Mouse (Mus musculus) heart, adult 11 months (tissue): ENCODE measurements at regions not wholly inside any gene's neighbourhood (a gene's known extent, or its start where the extent isn't known, plus 50 kb on each side); places are given as distances from the start of the nearest gene placed in this dataset.

Source experiments
- DNase-seq: peaks from one replicate; pipeline ENCODE4 v3.0.0; 2022

GRCm38 (mm10) chr8:90046779-90047178, 301.4 kb downstream of the Tox3 start:
- no peak for DNase-seq

- DNase-seq, result no peak
Observed at GRCm38 (mm10) chr8:90036436-90036835, 311.7 kb downstream of the Tox3 start.

DNA sequence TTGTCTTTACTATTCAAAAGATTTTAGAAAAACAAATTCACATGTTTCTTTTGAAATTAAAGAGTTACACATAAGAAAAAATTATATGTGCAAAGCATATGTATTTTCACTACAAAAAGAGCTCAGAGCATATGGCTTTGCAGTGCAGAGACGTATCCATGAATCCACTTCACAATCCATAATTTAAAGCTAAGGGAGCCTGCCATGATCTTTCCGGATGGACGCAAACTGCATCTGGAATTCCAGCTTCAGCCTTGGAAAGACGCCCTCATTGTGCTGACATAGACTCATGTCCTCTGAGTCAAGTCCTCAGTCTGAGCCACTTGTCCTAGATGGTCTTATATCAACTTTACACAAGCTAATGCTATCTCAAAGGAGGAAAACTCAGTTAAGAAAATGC, 315.6 kb downstream of the Tox3 start:
- DNase-seq, result no peak

- DNase-seq, result no peak
Observed at GRCm38 (mm10) chr8:90031220-90031619, 316.9 kb downstream of the Tox3 start.

DNA sequence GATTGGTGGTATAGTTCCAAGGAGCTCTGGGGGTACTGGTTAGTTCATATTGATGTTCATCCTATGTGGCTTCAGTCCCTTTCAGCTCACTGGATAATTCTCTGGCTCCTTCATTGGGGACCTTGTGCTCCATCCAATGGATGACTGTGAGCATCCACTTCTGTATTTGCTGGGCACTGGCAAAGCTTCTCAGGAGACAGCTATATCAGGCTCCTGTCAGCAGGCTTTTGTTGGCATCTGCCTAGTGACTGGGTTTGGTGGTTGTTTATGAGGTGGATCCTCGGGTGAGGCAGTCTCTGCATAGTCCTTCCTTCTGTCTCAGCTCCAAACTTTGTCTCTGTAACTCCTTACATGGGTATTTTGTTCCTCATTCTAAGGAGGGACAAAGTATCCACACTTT, 330.2 kb downstream of the Tox3 start:
- peak; percentile 90 for DNase-seq

GRCm38 (mm10) chr8:90013755-90014154, 334.4 kb downstream of the Tox3 start:
- DNase-seq, result peak; percentile 89

- peak; percentile 85 for DNase-seq
Observed at GRCm38 (mm10) chr8:90011682-90012409, 336.3 kb downstream of the Tox3 start.

- DNase-seq, result peak; percentile 33
Observed at GRCm38 (mm10) chr8:90009431-90009830, 338.7 kb downstream of the Tox3 start.

DNA sequence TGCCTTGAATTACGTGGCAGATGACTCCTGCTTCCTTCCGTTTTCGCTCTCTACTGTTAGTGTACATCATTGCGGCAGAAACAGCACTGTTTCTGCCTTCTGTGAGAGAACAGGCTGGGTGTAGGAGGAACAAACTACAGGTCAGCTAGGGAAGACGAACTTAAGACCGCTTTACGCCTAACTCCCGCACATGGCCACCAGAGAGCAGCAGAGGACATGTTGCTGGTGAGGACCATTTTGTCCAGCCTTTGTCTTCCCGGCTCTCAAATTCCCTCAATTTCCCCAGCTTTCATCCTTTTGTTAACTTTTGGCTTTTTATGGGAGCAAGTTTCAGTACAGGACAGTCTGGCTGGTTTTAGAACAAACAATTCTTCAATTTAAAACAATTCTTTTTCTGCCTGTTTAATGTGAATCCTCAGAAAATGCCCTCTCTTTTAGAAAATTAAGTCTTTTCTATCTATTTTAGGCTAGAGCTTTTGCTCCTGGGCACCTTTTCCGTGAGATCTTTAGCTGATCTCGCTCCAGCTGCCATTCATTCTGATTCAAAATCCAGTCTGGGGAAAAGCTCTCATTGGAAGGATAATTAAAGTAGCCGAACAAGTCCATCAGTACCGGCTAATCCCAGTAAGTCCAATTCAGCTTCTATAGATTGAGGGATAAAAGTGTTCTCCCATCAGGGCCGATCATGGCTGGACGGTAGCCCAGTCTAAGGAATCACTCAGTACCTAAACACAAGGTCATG, 347.1 kb downstream of the Tox3 start:
- DNase-seq, result peak; percentile 90

- DNase-seq, result peak; percentile 96
Observed at GRCm38 (mm10) chr8:89993743-89994142, 354.4 kb downstream of the Tox3 start.

DNA sequence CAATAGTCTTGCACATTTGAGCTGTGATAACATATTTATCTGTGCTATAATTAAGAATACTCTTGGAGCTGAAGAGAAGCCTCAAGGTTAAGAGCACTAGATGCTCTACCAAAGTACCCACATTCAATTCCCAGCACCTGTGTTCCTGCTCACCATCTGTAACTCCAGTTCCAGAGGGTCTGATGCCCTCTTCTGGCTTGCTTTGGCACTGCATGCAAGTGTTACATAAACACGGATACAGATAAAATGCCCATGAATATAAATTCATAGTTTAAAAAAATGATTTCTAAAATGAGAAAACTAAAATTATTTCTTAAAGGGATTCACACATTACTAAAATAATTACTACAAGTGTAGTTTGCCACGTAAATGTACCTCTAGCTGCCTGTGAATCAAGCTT, 364.3 kb downstream of the Tox3 start:
- DNase-seq, result peak; percentile 23

DNA sequence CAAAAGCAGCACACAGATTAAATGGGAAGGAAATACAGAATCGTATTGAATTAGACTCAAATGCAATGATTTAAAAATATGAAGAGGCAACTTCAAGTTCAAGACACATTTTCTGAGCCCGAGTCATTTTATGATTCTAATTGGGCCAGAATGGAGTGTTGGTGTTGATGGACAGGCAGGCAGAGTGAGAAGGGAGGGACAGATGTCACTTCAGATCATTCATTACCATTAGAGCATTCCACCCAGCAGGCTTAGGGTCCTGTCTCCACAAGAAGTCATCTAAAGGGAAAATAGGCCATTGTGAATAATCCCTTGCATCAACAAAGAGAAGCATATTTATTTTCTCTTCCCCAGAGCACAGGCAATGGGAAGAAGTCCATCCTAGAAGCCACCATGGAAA, 365.6 kb downstream of the Tox3 start:
- DNase-seq, result peak; percentile 67

DNA sequence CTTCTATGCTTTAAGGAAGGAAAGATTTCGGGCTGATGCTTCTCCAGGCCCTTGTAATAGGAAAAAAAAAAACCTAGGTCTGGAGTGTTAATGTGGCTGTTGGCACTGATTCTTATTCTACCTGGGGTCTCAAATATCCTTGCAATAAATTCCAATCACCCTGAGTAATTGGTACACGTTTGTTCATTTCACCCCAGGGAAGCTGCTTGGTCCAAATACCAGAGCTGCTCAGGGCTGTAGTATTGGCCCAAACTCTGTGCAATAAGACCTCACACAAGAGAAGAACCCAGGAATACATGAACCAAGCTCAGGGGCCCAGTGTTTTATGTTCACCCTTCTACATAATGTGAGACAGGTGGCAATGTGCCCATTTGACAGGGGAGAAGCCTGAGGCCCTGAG, 366.8 kb downstream of the Tox3 start:
- DNase-seq, result no peak

DNA sequence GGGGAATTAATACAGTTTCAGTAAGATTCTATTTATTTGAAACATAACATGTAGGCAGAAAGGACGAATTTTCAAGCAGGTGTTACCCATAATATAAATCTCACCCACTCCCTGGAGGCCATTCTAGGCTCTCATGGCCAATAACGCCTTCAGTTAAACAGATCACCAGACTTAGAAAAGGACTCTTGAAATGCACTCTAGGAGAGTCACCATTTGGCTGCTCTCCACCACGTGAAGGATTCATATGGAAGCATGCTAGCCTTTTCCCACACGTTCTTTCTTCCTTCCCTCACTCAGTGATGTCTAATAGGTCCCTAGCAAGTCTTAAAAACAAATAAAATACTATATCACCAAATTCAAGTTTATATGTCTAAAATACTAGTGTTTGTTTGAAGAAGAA, 367.7 kb downstream of the Tox3 start:
- DNase-seq, result no peak

GRCm38 (mm10) chr8:89962799-89963198, 385.3 kb downstream of the Tox3 start:
- DNase-seq, result no peak

- no peak for DNase-seq
Observed at GRCm38 (mm10) chr8:89957486-89957885, 390.7 kb downstream of the Tox3 start.

DNA sequence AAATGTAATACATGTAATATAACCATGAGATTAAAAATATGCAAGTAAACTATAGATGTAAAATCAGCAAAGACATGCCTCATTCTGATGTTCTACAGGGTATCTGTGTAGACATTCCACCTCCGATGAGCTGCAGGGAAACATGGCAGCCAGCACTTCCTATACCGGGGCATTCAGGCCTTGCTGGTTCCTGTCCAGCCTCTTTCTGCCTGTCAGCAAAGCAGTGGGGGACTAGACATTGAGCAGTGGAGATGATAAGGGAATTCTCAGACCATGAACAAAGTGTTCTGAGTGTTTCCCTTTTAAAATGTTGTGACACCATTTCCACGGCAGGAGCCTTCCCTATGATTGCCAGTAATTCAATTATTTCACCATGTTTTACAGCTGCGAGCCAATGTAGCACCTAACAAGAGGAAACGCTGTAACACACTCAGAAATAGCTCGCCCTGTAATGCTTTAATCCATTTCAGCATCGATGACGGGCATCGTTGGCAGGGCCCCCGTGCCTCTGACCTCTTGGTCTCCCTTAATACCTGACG, 391.6 kb downstream of the Tox3 start:
- DNase-seq, result no peak

DNA sequence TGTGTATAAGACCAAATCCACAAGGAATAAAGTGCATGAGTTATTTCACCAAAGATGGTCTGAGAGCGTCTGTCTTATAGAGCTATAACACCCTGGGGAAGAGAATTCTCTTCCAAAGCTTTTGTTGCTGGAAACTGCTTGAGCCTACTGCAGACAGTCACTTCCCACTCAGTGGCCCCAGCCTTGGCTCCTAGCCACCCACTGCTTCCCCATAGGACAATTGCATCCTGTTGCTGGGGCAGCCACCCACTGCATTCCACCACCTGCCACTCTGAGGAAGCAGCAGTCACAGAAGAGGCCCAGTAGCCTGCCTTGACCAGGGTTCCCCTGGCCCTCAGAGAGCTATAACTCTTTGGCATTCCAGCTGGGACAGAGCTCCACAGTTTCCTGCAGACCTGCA, 409.3 kb downstream of the Tox3 start:
- no peak for DNase-seq

DNA sequence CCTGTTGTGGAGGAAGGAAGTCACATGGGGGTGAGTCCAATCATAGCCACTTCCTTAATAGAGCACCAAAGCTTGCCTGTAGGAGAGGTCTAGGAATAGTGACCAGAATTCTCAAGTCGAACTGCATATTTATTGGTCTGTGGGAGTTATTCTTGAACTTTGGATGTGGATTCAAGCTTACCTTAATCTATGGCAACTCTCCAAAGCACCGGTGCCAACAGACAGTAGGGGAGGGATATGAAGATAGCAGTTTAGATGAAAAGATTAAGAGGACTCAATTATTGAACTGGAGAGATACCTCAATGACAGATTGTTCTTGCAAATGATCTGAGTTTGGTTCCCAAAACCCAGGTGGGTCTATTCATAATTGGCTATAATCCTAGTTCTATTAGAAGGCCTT, 413.6 kb downstream of the Tox3 start:
- DNase-seq, result no peak

DNA sequence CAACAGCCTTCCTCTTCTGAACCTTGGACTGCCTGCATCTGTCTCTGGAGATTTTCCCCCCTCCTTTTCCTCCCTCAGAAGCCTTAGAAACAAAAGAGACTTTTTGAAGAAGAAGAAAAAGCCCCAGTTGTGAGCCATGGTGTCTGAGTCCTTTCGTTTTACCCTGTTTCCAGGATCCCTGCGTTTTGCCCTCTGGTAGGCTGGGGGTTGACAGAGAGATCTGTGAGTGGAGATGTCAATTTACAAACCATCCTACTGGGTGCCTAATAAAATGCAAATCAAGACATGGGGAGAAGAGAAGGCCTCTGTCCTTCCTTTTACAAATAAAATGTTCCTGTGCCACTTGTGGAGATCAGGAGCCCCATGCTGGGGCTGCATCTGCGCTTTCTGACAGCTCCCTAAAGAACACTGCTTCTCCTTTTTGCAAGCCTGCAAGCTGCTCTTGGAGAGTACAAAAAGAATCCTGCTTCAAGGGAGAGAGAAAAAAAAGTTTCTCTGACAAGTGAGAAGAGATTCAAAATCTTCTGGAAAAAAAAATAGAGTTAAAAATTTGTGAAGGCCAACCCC, 421.4 kb downstream of the Tox3 start:
- no peak for DNase-seq

DNA sequence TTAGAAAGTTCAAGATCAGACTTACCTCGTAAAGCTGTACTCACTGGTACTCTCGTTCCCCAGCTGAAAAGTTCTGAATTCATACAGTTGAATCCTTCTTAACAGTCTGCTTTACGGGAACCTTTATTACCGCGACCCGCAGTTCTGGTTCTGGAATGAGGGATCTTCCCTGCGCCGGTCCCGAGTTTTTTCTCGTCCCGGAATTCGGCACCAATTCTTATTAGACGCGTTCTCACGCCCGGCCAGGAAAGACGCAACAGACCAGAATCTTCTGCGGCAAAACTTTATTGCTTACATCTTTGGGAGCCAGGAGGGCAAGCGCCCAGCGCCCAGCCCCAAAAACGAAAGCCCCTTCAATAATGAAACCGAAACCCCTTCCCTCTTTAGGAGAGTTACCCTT, 423.4 kb downstream of the Tox3 start:
- peak; percentile 89 for DNase-seq

DNA sequence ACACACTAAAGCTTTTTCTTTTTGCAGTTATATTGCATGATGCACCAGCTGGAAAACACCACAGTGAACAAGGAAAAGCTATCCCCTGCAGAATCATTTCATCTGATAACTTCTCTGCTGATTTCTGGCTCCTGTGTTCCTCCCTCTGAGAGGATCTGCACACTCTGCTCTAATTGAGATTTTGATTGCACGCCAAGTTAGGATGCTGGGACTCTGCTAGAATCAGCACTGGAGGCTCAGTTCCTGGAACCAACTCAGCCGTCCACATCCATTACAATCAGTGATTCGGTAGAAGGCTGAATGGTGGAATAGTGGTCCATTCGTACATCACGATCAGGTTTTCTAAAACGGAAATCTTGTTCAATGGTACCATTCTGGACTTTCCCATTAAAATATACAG, 434.1 kb downstream of the Tox3 start:
- no peak for DNase-seq

DNA sequence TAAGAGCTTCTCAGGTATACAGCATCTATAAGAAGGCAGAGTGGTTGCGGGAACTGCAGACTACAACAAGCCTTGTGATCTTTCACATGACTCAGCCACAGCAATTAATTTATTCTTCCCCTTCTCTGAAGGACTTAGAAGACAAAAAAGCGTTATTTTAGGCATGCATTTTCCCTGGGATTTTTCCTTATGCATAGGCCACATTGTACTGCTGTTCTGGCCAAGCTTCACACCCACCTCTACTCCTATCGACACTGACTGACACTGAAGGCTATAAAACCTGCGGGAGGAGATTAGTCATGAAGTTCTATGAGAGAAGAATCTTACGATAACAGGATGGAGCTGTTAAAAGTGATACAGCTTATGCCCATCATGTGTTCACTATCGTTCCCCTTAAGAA, 441.9 kb downstream of the Tox3 start:
- no peak for DNase-seq

GRCm38 (mm10) chr8:89905588-89905987, 442.6 kb downstream of the Tox3 start:
- no peak for DNase-seq
